Mouse (Mus musculus) ES-CJ7 (cell line): Measurements from ENCODE around the gene Wars2.

Source experiments
- DNase-seq: peaks from one replicate; pipeline ENCODE4 v3.0.0; 2011; ENCODE audit warnings: low read depth, low spot score

The Wars2 gene

GRCm38 (mm10) chr3:99140940-99141854, at the start of gene Wars2:
TSS of gene Wars2 (plus strand) at chr3:99141068.
- peak; percentile 95 for DNase-seq

DNA sequence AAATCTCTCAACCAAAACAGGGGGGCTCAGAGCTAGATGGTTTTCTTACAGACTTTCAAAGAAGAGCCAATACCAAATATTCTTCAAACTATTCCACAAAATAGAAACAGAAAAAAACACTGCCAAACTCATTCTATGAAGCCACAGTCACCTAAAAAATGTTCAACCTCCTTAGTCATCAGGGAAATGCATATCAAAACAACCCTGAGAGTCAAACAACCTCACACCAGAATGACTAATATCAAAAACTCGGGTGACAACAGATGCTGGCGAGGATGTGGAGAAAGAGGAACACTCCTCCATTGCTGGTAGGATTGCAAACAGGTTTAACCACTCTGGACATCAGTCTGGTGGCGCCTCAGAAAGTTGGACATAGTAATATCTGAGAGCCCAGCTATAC, 44.1 kb upstream of the Wars2 start:
- DNase-seq: no peak

DNA sequence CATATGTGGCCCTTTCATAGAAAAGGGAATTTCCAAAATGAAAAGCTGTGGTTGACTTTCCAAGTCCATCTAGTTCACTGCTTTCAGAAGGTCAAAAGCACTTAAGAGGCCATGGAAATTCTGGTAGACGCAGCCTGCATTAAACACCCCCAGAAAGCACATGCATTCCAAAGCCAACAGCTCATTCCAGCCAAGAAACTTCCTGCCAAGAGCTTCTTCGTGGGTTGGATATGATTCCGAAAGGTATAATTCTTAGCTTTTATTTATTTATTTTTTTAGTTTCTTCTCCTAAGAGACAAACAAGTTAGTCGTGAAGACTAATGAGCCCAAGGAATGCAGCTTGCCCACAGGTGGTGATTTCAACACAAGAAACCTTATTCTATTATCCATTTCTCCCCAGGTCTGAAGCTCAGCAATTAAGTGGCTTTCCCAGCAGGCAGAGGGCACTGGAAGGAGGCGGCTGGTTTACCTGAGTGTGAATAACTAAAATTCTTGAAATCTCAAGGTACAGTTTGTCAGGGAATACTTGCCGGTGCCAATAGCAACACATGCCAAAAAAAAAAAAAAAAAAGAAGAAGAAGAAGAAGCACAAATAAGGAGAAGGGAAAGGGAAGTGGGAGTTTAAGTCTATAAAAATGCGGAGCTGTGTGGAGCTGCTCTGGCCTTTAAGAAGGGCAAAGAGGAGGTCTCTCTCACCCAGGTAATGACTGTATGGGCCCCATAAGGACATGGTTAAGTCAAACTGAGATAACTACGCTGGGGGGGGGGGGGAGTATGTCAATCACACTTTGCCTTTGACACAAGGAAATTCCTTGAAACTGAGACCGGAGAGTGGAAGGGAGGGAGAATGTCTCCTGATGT, 30.3 kb upstream of the Wars2 start:
- DNase-seq: no peak

DNA sequence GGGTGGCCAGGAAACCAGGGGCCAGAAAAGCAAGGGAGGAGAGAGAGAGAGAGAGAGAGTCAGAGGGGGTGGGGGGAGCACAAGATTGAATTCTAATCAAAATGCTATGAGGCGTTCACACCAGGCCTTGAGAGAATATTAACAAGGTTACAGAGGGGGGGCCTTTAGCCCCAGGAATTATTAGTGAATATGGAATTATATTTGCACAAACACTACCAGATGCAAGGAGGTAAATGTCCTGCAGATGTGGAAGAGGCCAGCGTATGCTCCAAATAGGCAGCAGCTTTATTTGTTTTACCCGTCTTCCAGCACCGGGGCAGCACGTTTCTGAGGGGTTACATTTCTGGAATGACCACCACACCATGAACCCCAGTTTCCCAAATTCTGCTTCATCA, 29.7 kb upstream of the Wars2 start:
- no peak for DNase-seq

DNA sequence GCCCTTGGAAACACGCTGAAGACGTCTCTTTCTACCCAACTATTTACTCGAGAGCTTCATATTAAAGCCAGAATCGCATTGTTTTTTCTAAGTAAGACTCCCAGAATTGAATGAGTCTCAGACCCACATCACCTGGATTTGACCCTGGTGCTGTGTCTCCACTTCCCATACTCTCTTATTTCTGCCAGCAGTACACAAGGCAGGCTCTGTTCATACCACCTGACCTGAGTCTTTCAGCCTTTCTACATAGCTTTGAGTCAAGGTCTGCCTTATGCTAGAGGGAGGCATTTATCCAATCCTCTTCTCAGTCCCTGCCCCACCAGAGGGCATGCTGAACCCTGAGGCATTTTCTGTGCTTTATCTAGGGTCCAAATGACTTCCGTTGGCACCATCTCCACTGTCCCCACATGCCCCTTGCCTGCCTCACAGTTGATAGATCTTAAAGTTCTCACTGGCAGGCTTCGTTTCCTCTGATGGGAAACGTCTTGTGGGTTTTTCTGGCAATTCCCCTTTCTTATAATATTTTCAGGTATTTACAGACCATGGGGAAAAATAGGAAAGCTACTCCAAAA, 27.5 kb upstream of the Wars2 start:
- DNase-seq: no peak

GRCm38 (mm10) chr3:99120942-99121341, 19.9 kb upstream of the Wars2 start:
- DNase-seq: no peak

DNA sequence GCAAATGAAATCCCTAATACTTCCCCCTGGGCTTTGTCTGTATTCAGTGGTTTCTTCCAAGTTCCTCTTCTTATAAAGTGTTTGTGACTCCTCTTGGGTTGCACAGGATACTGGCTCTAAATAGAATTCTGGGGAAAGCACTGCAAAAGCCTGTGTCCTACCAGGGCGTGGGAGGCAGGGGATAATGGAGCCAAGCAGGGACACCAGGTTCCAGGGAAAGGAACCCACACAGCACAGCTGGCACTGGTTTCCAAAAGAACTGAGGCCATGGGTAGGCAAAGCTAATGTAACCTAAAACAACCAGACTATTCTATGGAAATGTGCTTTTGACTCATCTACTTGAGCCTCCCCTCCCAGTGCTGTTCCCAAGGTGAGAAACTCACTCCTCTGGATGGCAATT, 10.3 kb upstream of the Wars2 start:
- DNase-seq: no peak

- DNase-seq: no peak
Measured at GRCm38 (mm10) chr3:99131973-99132372, 8.9 kb upstream of the Wars2 start.

DNA sequence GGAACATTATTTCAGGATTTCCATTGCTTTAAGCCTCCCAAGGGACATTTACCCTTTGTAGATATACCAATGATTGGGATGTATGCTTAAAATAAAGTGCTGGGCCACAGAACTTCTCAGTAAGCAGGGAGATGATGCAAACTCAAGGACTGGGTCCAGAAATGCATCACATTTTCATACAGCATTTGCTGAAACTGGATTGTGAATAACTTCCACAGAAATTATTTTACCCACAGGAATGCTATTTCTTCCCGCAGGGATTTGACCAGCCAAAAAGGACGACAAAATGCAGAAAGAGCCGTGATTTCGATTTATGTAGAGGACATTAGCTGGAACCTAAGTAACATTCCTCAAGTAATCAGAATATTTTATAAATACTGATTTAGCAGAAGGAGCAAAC, 7.0 kb upstream of the Wars2 start:
- no peak for DNase-seq

DNA sequence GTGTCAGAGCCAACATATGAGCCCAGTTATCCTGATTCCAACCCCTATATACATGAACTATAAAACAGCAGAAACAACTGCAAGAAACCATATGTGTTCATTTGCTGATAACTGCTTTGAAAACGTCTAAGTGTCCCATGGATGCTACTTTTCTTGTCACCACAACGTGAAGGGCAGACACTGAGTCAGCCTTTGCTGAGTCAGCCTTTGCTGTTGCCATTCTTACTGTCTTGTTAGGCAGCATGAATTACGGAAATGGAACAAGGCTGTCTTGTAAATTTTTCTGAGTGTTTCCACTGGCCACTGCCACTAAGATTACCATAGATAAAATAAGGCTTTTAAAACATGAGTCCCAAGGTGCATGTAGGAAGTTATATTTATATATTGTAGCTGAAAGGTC, 7.0 kb downstream of the Wars2 start:
- no peak for DNase-seq

GRCm38 (mm10) chr3:99149035-99149434, 8.2 kb downstream of the Wars2 start:
- DNase-seq: no peak

- DNase-seq: no peak
Measured at GRCm38 (mm10) chr3:99156286-99156685, 15.4 kb downstream of the Wars2 start.

DNA sequence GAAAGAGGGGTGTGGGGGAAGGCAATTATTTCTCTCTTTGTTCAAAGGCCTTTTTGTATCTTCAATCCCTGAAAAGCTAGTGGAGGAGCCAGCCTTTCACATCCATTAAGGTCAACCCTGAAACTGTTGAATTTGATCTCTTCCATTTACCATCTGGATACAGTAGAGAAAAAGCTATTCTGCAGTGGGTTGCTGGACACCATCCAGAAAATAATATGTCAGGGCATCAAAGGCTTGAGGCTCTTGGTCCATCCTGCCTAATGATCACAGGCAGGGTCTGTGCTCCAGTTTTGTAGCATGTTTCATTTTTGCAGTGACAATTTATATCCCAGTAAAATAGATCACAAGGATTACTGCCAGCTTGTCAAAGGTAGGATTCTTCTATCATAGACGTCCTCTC, 16.1 kb downstream of the Wars2 start:
- DNase-seq: no peak

DNA sequence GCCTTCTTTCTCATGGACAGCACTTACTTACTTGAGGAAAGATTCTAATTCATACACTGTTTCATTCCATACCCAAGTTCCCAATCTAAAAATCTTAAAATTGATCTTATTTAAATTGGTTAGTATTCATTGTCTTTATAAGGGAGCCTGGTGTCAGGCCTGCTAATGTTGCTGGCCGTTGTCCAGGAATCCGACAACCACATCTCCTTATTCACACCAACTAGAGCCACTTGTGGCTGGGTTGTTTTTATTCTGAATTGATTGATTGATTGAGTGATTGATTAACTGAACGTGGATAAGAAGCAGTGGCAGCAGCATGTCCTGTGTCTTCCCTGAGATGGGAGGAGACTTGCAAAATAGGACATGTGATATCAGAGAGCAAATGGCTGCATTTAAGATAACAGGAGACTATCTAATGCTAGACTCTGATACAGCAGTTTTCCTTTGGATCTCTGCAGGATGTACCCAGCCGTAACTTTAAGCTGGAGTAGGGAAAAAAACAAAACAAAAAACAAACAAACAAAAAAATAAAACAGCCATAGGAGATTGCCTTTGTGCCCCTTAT, 16.7 kb downstream of the Wars2 start:
- no peak for DNase-seq

- DNase-seq: no peak
Measured at GRCm38 (mm10) chr3:99160016-99160415, 19.1 kb downstream of the Wars2 start.

DNA sequence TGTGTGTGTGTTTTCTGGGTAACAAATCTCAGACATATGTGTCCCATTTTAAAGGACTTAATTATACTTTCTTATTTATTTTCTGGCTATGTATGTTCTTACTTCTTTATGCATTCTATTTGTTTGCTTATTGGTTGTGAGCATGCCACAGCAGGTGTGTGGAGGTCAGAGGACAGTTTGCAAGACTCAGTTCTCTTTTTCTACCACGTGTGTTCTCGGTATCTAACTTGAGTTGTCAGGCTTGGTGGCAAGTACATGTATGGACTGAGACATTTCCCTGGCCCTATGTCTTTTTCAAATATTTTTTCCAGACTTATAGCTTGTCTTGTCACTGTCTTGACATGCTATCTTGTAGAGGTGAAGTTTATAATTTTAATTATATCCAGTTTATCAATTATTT, 21.3 kb downstream of the Wars2 start:
- no peak for DNase-seq

- no peak for DNase-seq
Measured at GRCm38 (mm10) chr3:99167734-99168133, 26.9 kb downstream of the Wars2 start.

- DNase-seq: no peak
Measured at GRCm38 (mm10) chr3:99173178-99173577, 32.3 kb downstream of the Wars2 start.

- DNase-seq: no peak
Measured at GRCm38 (mm10) chr3:99174658-99175304, 33.9 kb downstream of the Wars2 start.

DNA sequence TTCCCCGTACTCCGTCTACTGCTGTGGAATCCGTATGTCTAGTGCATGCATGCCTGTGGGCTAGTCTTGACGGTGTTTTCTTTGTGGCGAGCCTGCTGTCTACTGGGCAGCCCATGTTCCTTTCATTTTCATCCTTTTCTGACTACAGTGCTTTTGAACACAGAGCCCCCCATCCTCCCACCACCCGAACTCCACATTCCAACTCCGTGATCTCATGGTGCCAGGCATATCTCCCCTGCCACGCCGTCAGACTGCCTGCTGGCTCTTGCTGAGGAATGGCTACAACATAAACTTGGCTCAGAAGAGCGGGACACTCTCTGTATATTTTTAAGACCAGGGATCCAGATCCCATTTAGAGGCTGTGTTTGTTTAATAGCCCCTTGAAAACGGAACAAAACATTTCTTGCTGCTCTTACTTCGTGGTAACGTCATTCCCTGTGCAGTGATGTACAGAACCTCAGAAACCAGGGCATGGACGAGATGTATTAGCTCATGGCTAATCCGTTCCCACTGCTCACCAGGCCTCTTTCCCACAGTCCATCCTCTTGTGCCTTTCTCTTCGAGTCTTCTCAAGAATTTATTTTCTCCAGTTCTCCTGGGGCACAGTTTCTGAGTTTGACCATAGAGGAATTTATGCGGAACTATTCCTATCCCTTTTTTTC, 42.6 kb downstream of the Wars2 start:
- DNase-seq: no peak

GRCm38 (mm10) chr3:99184373-99184772, 43.5 kb downstream of the Wars2 start:
- DNase-seq: no peak
